Mouse (Mus musculus): ENCODE measurements at regions not wholly inside any gene's neighbourhood (a gene's known extent, or its start where the extent isn't known, plus 50 kb on each side); places are given as distances from the start of the nearest gene placed in this dataset.

DNA sequence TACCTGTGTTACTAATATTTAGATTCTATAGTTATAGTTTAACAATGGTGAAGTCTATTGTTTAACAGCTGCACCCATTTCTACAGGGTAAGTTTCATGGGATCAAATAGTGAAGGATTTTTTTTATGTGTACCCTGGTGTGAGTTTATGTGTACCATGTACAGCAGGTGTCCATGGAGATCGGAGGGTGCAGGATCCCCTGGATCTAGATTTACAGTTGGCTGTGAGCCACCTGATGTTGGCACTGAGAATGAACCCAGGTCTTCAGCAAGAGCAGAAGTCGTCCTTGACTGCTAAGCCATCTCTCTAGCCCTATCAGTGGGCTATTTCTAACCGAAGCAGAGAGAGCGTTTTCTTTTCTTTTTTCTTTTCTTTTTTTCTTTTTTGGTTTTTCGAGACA is 162.4 kb upstream of the Lef1 start:
- no peaks in the 10 kb centered on the region; the same call in none of the 2 replicates for H3K27me3 ChIP-seq
- H3K9me3 ChIP-seq, result no peaks in the 10 kb centered on the region
- H3K9ac ChIP-seq (replicated peaks), result no peak overlapping the region
- H3K4me1 ChIP-seq, result peaks cover 27% of the 10 kb centered on the region
- 94% methylated on average over 5 of the region's 5 CpGs for WGBS
- no peaks in the 10 kb centered on the region for H3K36me3 ChIP-seq
- H3K4me3 ChIP-seq, result no peak overlapping the region
- no peak for ATAC-seq (ENCODE audit: low FRiP score, low read depth)
- no peak overlapping the region for H3K27ac ChIP-seq (replicated peaks)
- no peak overlapping the region for H3K4me2 ChIP-seq (replicated peaks)

DNA sequence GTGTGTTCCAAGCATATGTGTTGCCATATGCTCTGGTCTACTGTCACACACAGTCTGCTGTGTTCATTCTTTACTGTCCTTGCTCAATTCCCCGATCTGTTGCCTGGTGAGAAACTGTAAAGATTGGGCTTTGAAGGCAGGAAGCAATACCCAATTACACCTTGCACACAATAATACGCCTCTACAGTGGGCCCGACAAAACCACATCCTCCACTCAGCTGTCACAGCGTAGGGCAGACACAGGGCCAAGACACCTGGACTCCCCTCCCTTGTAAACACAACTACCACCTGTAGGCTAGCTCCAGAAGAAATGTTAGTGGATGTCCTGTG is 163.0 kb upstream of the Lef1 start:
- H3K4me1 ChIP-seq, result peaks cover 27% of the 10 kb centered on the region
- no peak overlapping the region for H3K27ac ChIP-seq (replicated peaks)
- no peaks in the 10 kb centered on the region for H3K9me3 ChIP-seq
- 90% methylated on average over 4 of the region's 4 CpGs for WGBS
- H3K4me2 ChIP-seq (replicated peaks), result no peak overlapping the region
- no peak overlapping the region for H3K9ac ChIP-seq (replicated peaks)
- no peak overlapping the region for H3K4me3 ChIP-seq
- H3K36me3 ChIP-seq, result no peaks in the 10 kb centered on the region
- H3K27me3 ChIP-seq, result no peaks in the 10 kb centered on the region; the same call in none of the 2 replicates
- ATAC-seq (ENCODE audit: low FRiP score, low read depth), result peak; percentile 21; the same call in 1 of the 2 replicates

- peak; percentile 48; the same call in 1 of the 2 replicates for ATAC-seq (ENCODE audit: low FRiP score, low read depth)
- Histone ChIP-seq H3K9ac (replicated peaks) (no peak overlapping the region), H3K27ac (replicated peaks) (peak overlapping the region; percentile 94), H3K4me2 (replicated peaks) (peak overlapping the region; percentile 60), H3K4me1 (peaks cover 27% of the 10 kb centered on the region), H3K4me3 (no peak overlapping the region; the same call in 1 of the 2 replicates), H3K27me3 (no peaks in the 10 kb centered on the region; the same call in none of the 2 replicates), H3K9me3 (no peaks in the 10 kb centered on the region), H3K36me3 (no peaks in the 10 kb centered on the region)
- WGBS, result 70% methylated on average over 14 of the region's 14 CpGs
These were observed 163.5 kb upstream of the Lef1 start for GRCm38 (mm10) chr3:130946576-130947276.

DNA sequence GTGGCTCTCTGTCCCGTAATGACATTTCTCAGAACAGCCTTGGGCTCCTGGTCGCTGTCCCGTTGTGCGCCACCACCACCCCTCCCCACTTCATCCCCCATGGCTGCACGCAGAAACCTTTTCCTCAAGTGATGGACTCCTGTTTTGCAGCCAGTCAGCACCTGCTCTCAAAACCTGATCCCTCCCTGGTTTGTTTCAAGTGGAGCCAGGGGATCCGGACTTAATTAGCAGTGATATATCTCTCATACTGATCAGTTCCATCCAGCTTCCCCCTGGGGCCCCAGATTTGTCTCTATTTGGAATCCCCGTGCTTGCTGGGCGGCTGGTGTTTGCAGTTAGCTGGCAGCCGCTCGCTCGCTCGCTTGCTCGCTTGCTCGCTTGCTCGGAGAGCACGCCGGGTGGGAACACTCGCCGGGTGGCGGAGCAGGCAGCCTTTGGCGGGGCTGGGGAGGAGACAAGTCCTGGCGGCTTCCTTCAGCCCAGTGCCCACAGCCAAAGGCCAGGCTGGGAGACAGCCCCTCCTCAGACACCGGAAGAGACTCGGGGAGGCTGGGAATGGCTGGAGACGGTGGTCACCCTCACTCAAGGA is 164.3 kb upstream of the Lef1 start:
- Histone ChIP-seq H3K27ac (replicated peaks) (peak overlapping the region; percentile 94), H3K4me3 (peak overlapping the region; percentile 36), H3K4me2 (replicated peaks) (peak overlapping the region; percentile 60), H3K9me3 (no peaks in the 10 kb centered on the region), H3K36me3 (no peaks in the 10 kb centered on the region), H3K27me3 (no peaks in the 10 kb centered on the region; the same call in none of the 2 replicates), H3K9ac (replicated peaks) (peak overlapping the region; percentile 49), H3K4me1 (peaks cover 27% of the 10 kb centered on the region)
- WGBS, result 1% methylated on average over 25 of the region's 25 CpGs
- peak; percentile 82 for ATAC-seq (ENCODE audit: low FRiP score, low read depth)

DNA sequence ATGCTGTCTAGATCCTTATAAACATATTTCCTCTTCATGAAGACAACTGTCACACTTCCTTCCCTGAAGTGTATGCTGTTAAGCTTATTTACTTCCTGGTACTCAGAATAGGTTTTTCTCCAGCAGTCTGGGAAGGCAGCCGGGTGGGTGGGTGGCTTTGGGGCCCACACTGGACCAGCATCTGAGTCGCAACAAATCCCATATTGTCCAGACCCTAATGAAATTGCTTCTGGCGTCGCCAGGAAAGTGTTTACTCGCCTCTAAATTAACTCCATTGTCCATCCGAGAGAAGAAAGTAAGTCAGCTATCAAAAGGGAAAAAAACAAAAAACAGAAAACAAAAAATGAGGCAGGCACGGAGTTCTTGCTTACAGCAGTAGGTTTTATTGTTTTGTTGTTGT is 164.9 kb upstream of the Lef1 start:
- Histone ChIP-seq H3K36me3 (no peaks in the 10 kb centered on the region), H3K4me3 (peak overlapping the region; percentile 36; the same call in 1 of the 2 replicates), H3K9ac (replicated peaks) (no peak overlapping the region), H3K27ac (replicated peaks) (peak overlapping the region; percentile 94), H3K4me1 (peaks cover 27% of the 10 kb centered on the region), H3K9me3 (no peaks in the 10 kb centered on the region), H3K27me3 (no peaks in the 10 kb centered on the region; the same call in none of the 2 replicates), H3K4me2 (replicated peaks) (peak overlapping the region; percentile 60)
- no peak for ATAC-seq (ENCODE audit: low FRiP score, low read depth)
- WGBS, result 2% methylated on average over 7 of the region's 7 CpGs

- WGBS, result 95% methylated on average over 6 of the region's 6 CpGs
These were observed 166.0 kb upstream of the Lef1 start for GRCm38 (mm10) chr3:130944241-130944640.

GRCm38 (mm10) chr3:130942947-130943630 is 167.2 kb upstream of the Lef1 start:
- peaks cover 27% of the 10 kb centered on the region for H3K4me1 ChIP-seq
- H3K27ac ChIP-seq (replicated peaks), result no peak overlapping the region
- H3K4me2 ChIP-seq (replicated peaks), result no peak overlapping the region
- no peak overlapping the region for H3K9ac ChIP-seq (replicated peaks)
- WGBS, result 83% methylated on average over 8 of the region's 8 CpGs
- no peak overlapping the region for H3K4me3 ChIP-seq
- no peak for ATAC-seq (ENCODE audit: low FRiP score, low read depth)
- H3K27me3 ChIP-seq, result no peaks in the 10 kb centered on the region; the same call in none of the 2 replicates
- H3K36me3 ChIP-seq, result no peaks in the 10 kb centered on the region
- H3K9me3 ChIP-seq, result no peaks in the 10 kb centered on the region

More at GRCm38 (mm10) chr3:130944241-130944640, 166.0 kb upstream of the Lef1 start:
- Histone ChIP-seq H3K27ac (replicated peaks) (no peak overlapping the region), H3K36me3 (no peaks in the 10 kb centered on the region), H3K9ac (replicated peaks) (no peak overlapping the region), H3K4me2 (replicated peaks) (no peak overlapping the region), H3K9me3 (no peaks in the 10 kb centered on the region), H3K4me3 (no peak overlapping the region), H3K4me1 (peaks cover 27% of the 10 kb centered on the region), H3K27me3 (no peaks in the 10 kb centered on the region; the same call in none of the 2 replicates)
- ATAC-seq (ENCODE audit: low FRiP score, low read depth), result no peak

DNA sequence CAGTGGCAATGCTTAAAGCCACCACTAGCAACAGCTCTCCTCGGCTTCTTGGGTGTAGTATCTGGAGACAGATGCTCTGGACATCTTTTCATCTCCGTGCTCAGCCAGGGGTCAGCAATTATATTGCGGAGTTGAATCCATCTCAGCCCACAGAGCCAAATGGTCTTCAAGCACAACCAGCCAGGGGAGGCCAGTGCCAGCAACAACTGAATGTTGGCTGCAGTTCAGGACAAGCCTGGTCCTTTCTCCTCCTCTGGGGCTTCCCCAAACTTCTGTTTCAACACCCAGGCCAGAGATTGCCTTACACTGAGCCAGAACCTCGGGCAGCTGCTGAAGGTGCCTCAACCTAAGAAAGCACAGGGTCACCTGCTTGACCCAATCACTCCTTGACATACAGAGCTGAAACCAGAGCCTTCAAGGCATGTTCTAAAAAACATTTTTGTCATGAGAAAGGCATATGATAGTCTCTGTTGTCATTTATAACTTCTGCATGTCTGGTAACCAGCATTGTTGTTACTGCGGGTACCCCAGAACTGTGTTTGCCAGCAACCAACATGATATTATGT is 169.9 kb upstream of the Lef1 start:
- ATAC-seq (ENCODE audit: low FRiP score, low read depth), result no peak
- Histone ChIP-seq H3K9me3 (no peaks in the 10 kb centered on the region), H3K4me3 (no peak overlapping the region), H3K4me2 (replicated peaks) (no peak overlapping the region), H3K27ac (replicated peaks) (no peak overlapping the region), H3K27me3 (peaks cover 5% of the 10 kb centered on the region; the same call in 1 of the 2 replicates), H3K9ac (replicated peaks) (no peak overlapping the region), H3K36me3 (no peaks in the 10 kb centered on the region), H3K4me1 (peaks cover 13% of the 10 kb centered on the region)
- WGBS, result 89% methylated on average over 5 of the region's 5 CpGs

GRCm38 (mm10) chr3:130936980-130937379 is 173.3 kb upstream of the Lef1 start:
- Histone ChIP-seq H3K36me3 (no peaks in the 10 kb centered on the region), H3K27ac (replicated peaks) (no peak overlapping the region), H3K4me2 (replicated peaks) (no peak overlapping the region), H3K9ac (replicated peaks) (no peak overlapping the region), H3K4me3 (no peak overlapping the region), H3K9me3 (no peaks in the 10 kb centered on the region), H3K4me1 (peaks cover 6% of the 10 kb centered on the region; the same call in 1 of the 2 replicates), H3K27me3 (peaks cover 5% of the 10 kb centered on the region; the same call in 1 of the 2 replicates)
- WGBS, result 78% methylated on average over 5 of the region's 5 CpGs
- ATAC-seq (ENCODE audit: low FRiP score, low read depth), result no peak

DNA sequence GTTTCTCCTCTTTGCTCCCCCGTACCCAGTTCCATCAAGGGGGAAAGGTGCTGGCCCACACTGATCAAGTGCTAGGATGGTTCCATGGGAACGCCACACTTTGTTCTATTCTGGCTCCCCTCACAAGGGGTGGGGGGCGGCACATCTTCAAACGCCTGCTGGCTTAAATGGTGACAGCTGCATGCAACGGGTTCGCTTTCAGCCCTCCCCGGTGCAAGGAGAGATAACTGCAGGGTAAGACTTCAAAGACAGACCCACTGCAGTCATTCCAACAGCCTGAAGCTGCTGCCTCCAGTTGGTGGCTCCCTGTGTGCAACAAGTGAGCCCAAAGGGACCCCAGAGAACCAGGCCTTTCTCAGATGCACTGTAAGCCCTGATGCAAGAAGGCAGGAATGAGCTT is 173.9 kb upstream of the Lef1 start:
- no peak overlapping the region for H3K27ac ChIP-seq (replicated peaks)
- peaks cover 6% of the 10 kb centered on the region; the same call in 1 of the 2 replicates for H3K4me1 ChIP-seq
- no peak overlapping the region for H3K9ac ChIP-seq (replicated peaks)
- ATAC-seq (ENCODE audit: low FRiP score, low read depth), result no peak
- 28% methylated on average over 7 of the region's 7 CpGs for WGBS
- no peaks in the 10 kb centered on the region for H3K9me3 ChIP-seq
- no peak overlapping the region for H3K4me2 ChIP-seq (replicated peaks)
- H3K27me3 ChIP-seq, result peaks cover 5% of the 10 kb centered on the region; the same call in 1 of the 2 replicates
- H3K4me3 ChIP-seq, result no peak overlapping the region
- no peaks in the 10 kb centered on the region for H3K36me3 ChIP-seq

- Histone ChIP-seq H3K4me3 (no peak overlapping the region), H3K27ac (replicated peaks) (no peak overlapping the region), H3K9me3 (no peaks in the 10 kb centered on the region), H3K27me3 (peaks cover 5% of the 10 kb centered on the region; the same call in 1 of the 2 replicates), H3K4me2 (replicated peaks) (no peak overlapping the region), H3K36me3 (no peaks in the 10 kb centered on the region), H3K9ac (replicated peaks) (no peak overlapping the region), H3K4me1 (peaks cover 6% of the 10 kb centered on the region; the same call in 1 of the 2 replicates)
- ATAC-seq (ENCODE audit: low FRiP score, low read depth), result no peak
- WGBS, result 82% methylated on average over 11 of the region's 11 CpGs
These were observed 174.3 kb upstream of the Lef1 start for GRCm38 (mm10) chr3:130935926-130936315.

Data from midbrain, embryonic 12.5 days (tissue).